Mouse (Mus musculus) WW6 (cell line): Measurements from ENCODE around the gene Pxn.

Source experiments
- DNase-seq: peaks from one replicate; pipeline ENCODE4 v3.0.0-alpha.2; 2013; ENCODE audit warnings: low read depth, low spot score

Gene Pxn

DNA sequence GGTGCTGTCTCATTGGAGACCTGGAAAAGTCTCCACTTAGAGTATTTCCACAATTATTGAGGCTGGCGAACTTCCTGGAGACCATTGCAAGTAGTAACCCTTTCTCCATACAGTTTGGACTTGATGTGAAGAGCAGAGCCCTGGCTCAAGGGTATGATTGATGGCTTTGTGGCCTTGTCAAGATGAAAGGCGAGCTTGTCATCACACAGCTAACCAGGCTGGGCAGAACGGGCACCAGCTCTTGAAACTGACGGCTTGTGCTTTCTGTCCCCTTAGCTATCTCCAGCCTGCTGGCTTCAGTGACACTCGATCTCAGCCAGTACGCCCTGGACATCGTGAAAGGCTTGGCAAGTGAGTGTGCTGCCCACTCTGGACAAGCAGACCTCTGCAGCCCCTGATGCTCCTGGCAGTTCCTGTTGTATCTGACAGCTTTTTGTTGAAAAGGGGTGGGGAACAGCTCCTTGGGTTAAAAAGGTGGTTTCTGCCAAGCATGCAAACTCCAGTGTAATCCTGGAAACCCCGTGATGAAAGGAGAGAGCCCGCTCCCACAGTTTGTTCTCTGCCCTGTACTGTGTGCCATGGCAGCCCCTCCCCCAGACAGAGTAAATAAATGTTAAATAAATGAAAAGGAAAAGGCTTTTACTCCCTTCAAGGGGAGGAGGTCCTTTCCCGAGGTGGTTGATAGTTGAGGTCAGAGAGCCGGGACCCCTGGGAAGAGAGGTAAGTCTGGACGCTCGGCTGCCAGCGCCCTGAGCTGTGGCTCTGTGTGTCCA lies 73.9 kb downstream of the Pxn start:
- DNase-seq: no peak

DNA sequence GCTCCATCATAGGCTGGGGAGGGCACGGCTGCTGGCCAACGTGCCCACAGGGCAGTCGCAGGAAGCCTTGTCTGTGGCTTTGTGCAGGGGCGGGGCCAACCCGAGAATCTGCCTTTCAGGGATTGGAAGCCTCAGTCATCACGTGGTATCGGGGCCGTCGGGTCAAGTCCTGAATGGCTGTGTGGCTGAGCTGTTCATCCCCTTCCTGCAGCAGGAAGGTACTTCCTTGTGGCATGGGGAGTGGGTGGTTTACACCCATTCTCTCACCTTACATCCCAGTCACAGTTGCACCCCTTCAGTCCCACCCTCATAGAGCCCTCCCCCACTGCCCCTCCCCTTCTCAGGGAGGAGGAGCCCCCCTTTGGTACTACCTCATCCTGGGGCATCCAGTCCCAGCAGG lies 75.2 kb downstream of the Pxn start:
- peak; percentile 74 for DNase-seq

DNA sequence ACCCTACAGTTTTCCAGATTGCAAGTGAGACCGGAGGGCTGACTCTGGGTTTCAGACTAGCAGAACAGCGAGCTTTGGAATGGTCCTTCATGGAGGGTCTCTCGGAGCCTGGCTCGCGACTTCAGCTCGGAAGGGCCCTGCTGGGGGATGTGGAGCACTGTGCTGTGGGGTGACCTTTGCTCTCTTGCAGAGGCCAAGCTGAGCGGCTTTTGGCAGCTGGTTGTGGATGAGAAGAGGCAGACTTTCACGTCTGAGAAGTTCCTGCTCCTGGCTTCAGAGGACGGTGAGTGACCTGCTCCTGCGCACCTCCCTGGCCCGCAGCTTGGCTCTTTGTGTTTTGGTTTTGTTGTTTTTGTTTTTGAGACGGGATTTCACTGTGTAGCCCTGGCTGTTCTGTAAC lies 79.1 kb downstream of the Pxn start:
- DNase-seq: no peak

DNA sequence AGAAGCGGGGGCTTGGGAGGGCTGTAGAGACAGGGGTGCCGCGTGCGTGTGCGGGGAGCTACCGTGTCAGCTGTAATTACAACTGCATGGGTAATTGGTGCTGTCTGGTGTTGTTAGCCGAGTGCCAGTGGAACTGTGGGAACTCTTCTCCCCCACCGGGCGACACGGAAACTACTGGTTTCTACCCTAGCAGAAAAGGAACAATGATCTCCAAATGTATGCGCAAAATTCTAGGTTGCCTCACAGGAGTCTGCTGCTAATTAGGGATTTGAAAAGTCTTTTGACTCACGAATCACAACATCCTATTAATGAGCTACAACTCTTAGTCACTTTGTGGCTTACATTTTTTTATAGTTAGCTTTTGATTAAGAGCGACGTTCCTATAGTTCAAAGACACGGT lies 79.7 kb downstream of the Pxn start:
- no peak for DNase-seq

DNA sequence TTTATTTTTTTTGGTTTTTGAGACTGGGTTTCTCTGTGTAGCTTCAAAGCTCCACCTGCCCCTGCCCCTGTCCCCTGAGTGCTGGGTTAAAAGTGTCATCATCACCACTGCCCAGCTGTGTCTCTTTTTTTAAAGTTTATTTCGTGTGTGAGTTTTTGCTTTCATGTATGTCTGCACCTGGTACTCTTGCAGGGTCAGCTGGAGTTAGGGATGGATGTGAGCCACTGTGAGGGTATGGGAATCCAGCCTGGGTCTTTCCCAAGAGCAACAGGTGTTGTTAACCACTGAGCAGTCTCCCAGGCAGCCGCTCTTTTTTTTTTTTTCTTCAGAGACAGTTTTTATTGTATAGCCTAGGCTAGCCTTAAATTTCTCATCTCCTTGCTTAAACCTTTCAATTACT lies 80.3 kb downstream of the Pxn start:
- DNase-seq: no peak

DNA sequence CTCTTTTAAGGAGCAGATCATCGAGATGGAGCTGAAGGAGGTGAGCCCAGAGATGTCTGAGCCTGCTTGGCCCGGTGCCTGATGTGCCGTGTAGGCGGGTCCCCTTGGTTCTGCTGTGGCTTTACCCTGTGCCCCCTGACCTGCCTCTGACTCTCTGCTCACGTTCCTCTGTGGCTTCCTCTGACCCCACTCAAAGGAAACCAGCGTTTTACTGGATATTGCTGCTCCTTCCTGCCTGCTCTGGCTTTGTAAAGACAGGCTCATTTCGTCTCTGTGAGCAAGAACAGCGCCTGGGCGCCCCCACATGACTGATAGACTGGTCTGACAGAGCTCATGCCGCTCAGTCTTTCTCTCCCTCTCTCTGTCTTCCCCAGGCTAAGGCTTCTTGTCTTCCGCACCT lies 84.6 kb downstream of the Pxn start:
- no peak for DNase-seq

DNA sequence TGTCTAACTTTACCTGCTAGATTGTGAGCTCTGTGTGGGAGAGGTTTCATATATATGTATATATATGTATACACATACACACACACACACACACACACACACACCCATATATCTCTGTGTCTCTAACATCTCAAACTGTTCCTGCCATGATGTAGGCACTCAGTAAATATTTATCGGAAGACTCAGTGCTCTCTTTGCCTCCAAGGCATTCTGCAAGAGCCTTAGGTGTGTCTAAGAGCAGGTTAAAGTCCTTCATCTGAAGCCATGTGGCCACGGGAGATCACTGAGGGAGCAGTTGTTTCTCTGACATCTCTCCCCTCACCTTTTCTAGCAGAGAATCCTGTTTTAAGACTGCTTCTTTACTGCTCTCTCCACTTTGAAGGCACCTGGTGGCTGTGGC lies 85.0 kb downstream of the Pxn start:
- DNase-seq: no peak

DNA sequence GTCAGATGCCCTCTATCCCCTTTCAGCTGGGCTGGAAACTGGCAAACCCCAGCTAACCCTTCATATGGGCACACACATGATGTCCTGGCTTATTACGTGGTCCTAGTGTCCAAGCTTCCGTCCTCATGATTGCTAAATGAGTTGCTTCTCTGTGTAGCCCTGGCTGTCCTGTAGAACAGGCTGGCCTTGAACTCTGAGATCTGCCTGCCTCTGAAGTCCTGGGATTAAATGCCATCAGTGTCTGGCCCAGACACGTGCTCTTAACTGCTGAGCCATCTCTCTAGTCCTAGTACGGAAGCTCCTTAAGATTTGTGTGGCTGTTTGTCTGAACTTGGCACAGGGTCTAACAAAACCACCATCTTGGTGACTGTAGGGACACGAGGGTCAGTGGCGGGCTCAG lies 97.1 kb downstream of the Pxn start:
- DNase-seq: no peak
